Mouse (Mus musculus) heart, adult 11 months (tissue): ENCODE data around the gene Prdx1.
A peak's percentile ranks its signal among the peaks of the same experiment; 100 is the strongest.

ENCODE experiments used
- DNase-seq: peaks from one replicate; pipeline ENCODE4 v3.0.0; 2022

Prdx1 gene

DNA sequence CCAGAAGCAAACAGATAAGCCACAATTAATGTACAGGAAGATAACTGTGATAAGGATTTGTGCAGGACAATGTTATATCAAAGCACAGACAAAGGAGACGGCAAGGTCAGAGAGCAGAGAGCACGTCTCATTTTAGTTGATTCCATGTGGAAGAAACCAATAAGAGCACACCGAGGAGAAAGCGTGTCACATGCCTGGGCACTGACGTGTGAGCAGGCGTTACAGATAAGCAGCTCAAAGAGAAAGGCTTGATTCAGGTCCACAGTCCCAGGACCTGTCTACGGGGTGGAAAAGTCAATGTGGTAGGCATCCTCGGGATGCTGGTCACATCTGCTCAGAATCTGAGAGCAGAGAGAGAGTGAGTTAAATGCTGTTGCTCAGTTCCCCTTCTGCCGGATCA is 45.7 kb downstream of the Prdx1 start:
- DNase-seq: peak; percentile 79

GRCm38 (mm10) chr4:116732355-116732754 is 47.0 kb downstream of the Prdx1 start:
- peak; percentile 49 for DNase-seq

DNA sequence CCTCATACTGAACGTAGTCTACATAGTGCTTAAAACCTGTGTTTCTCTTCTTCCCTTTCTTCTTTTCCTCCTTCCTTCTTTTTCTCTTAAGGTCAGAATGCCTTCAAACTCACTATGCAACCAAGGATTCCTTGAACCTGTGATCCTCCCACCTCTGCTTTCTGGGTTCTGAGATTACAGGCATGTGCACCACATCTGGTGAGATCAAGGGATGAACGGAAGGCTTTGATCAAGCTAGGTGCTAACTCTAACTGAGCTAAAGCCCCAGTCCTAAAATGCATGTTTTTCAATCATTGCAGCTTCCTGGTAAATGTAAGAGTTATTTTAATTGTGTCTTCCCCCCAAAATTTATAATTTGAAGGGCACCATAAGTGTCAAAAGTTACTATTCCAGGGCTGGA is 49.7 kb downstream of the Prdx1 start:
- DNase-seq: no peak

DNA sequence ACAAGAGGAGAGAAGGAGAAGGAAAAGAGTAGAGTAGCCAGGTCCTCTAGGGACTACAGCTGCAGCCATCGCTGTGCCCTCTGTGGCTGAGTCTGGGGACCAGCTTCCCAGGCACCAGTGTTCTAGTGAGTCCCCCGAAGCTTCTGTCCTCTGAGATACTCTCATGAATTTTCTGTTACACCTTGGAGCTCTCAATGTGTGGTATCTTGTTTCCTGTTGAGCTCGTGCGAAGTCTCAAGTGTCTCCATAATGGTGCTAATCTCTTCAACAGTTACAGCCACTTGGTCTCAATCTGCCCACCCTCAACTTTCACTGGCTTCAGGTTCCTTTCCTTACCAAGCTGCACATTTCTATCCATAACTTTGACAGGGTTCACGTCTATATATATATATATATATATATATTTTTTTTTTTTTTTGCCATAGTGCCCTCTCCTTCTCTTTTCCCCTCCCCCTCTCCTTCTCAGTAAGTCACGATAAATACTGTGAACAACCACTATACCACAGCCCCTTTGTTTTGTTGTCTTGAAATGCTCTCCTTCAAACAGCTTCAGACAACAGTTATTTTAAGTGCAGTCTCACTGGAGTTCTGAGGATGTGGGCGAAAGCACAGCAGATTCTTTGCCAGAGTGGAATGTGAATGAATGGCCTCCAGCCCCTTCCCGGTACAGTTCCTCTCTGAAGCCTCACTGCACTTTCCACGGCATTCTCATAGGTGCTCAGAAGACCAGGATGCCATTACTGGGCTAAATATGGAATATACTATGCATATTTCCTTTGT is 53.8 kb downstream of the Prdx1 start:
- peak; percentile 54 for DNase-seq

DNA sequence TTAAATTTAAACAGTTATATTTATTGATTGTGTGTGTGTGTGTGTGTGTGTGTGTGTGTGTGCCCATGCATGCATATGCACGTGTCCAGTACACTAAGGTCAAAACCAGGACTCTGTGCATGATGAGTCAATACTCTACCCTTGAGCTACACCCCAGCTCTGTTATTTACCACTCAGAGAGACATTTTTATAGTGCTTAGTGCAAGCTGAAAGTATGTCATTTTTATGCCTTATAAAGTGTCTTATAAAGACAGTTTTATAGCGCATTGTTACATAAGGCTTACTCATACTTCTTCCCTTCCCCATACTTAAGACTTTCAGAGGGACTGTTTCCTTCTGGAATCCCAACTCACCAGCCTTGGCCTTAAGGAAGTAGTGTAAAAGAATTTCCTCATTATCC is 64.4 kb downstream of the Prdx1 start:
- no peak for DNase-seq
